Mouse (Mus musculus): ENCODE results near the gene Slk. TPM values are rescaled to one million over a fixed set of nuclear protein-coding genes. Genes with fewer than 3 reads are reported as not detected.
"Not testable (repeated sequence)": the region's sequence is repeated elsewhere in the genome, so short reads cannot be mapped to it uniquely, and the experiment has no call there.

Gene Slk
- total and polyA plus RNA-seq, 2 experiments from 2014 or later: 5.7 to 18.3 TPM

DNA sequence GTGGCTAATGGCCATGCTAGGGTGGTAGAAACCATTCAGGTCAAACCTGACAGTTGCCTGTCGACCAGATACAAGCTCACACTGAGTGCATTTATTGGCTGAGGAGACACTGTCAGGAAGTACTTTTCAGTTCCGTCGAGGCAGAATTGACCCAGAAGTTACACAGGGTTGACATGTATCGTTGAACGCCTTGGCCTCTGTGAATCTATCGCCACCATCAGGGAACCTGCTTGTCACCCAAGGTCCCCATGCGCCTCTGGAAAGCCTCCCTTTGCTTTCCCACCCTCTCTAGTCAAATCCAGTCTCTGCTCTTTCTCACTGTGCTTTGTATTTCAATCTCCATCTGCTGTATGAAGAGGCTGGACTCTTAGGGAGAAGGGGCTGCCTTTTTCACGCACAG is 13.5 kb upstream of the Slk start:
- Histone ChIP-seq H3K4me2 (ENCODE audit: low read depth, low read length) (no peak overlapping the region), H3K36me3 (ENCODE audit: insufficient read depth, low read length) (no peaks in the 10 kb centered on the region), H3K27me3 (ENCODE audit: insufficient read depth, low read length) (no peaks in the 10 kb centered on the region), H3K27ac (no peak overlapping the region), H3K4me1 (ENCODE audit: insufficient read depth, low read length) (no peaks in the 10 kb centered on the region), H3K9ac (replicated peaks; ENCODE audit: low read length) (no peak overlapping the region), H3K4me3 (ENCODE audit: low read length) (no peak overlapping the region), H3K9me3 (ENCODE audit: low read length) (no peaks in the 10 kb centered on the region)
- no peak for ATAC-seq
- TF ChIP-seq CTCF (IDR thresholded peaks at IDR 0.05; ENCODE audit: low read depth): no peak
- WGBS: 81% methylated on average over 8 of the region's 8 CpGs
- no peak for DNase-seq (ENCODE audit: low spot score)

DNA sequence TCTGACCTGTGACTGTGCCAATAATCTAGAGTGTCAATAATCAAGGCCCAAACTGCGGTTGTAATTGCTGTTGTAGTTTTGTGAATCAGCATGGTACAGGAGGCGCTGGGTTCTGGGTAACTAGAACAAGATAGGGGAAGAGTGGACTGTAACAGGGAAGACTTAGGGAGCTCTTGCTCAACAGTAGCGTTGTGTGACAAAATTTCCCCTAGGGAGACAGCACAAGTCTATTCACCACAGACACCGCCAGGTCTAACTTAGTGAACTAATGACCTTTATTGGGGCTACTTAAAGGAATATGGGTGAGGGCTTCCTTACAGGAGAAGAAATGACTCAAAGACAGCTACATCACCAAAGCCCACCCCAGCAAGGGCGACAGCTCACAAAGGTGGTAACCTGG is 9.4 kb upstream of the Slk start:
- WGBS: 95% methylated on average over 5 of the region's 5 CpGs
- H3K4me2 ChIP-seq (ENCODE audit: low read depth, low read length): no peak overlapping the region
- TF ChIP-seq CTCF (IDR thresholded peaks at IDR 0.05; ENCODE audit: low read depth): no peak

GRCm38 (mm10) chr19:47571981-47572380 is 7.5 kb upstream of the Slk start:
- 71% methylated on average over 4 of the region's 4 CpGs for WGBS
- not testable (repeated sequence) for H3K36me3 ChIP-seq (ENCODE audit: insufficient read depth, low read length); H3K9me3 ChIP-seq (ENCODE audit: low read length); H3K27me3 ChIP-seq (ENCODE audit: insufficient read depth, low read length); H3K27ac ChIP-seq; H3K4me2 ChIP-seq (ENCODE audit: low read depth, low read length); DNase-seq (ENCODE audit: low spot score); H3K4me1 ChIP-seq (ENCODE audit: insufficient read depth, low read length); H3K4me3 ChIP-seq (ENCODE audit: low read length); H3K9ac ChIP-seq (replicated peaks; ENCODE audit: low read length); ATAC-seq

More for the DNA sequence above, 9.4 kb upstream of the Slk start:
- H3K4me3 ChIP-seq (ENCODE audit: low read length): no peak overlapping the region
- H3K27me3 ChIP-seq (ENCODE audit: insufficient read depth, low read length): no peaks in the 10 kb centered on the region
- H3K9me3 ChIP-seq (ENCODE audit: low read length): no peaks in the 10 kb centered on the region
- DNase-seq (ENCODE audit: low spot score) (no peak), ATAC-seq (no peak)
- H3K27ac ChIP-seq: no peak overlapping the region
- no peaks in the 10 kb centered on the region for H3K36me3 ChIP-seq (ENCODE audit: insufficient read depth, low read length)
- no peak overlapping the region for H3K9ac ChIP-seq (replicated peaks; ENCODE audit: low read length)
- no peaks in the 10 kb centered on the region for H3K4me1 ChIP-seq (ENCODE audit: insufficient read depth, low read length)

- Histone ChIP-seq H3K27ac (no peak overlapping the region), H3K9ac (replicated peaks; ENCODE audit: low read length) (no peak overlapping the region), H3K36me3 (ENCODE audit: insufficient read depth, low read length) (no peaks in the 10 kb centered on the region), H3K4me2 (ENCODE audit: low read depth, low read length) (no peak overlapping the region), H3K9me3 (ENCODE audit: low read length) (no peaks in the 10 kb centered on the region), H3K4me3 (ENCODE audit: low read length) (no peak overlapping the region), H3K27me3 (ENCODE audit: insufficient read depth, low read length) (no peaks in the 10 kb centered on the region), H3K4me1 (ENCODE audit: insufficient read depth, low read length) (no peaks in the 10 kb centered on the region)
- no peak for DNase-seq (ENCODE audit: low spot score)
- WGBS: 85% methylated on average over 3 of the region's 3 CpGs
- TF ChIP-seq CTCF (IDR thresholded peaks at IDR 0.05; ENCODE audit: low read depth): no peak
- ATAC-seq: no peak
Observed at GRCm38 (mm10) chr19:47573718-47574117, 5.8 kb upstream of the Slk start.

GRCm38 (mm10) chr19:47578581-47579224 is 775 bp upstream of the Slk start:
- no peaks in the 10 kb centered on the region for H3K9me3 ChIP-seq (ENCODE audit: low read length)
- peak overlapping the region; percentile 90 for H3K4me3 ChIP-seq (ENCODE audit: low read length)
- no peak for DNase-seq (ENCODE audit: low spot score)
- peak overlapping the region; percentile 97 for H3K4me2 ChIP-seq (ENCODE audit: low read depth, low read length)
- no peaks in the 10 kb centered on the region for H3K27me3 ChIP-seq (ENCODE audit: insufficient read depth, low read length)
- no peak for TF ChIP-seq CTCF (IDR thresholded peaks at IDR 0.05; ENCODE audit: low read depth)
- H3K9ac ChIP-seq (replicated peaks; ENCODE audit: low read length): peak overlapping the region; percentile 93
- peaks cover 13% of the 10 kb centered on the region for H3K4me1 ChIP-seq (ENCODE audit: insufficient read depth, low read length)
- H3K27ac ChIP-seq: peak overlapping the region; percentile 92
- no peak for ATAC-seq
- no peaks in the 10 kb centered on the region for H3K36me3 ChIP-seq (ENCODE audit: insufficient read depth, low read length)
- 20% methylated on average over 13 of the region's 13 CpGs for WGBS

GRCm38 (mm10) chr19:47579788-47580631 is 532 bp downstream of the Slk start:
- H3K9me3 ChIP-seq (ENCODE audit: low read length): no peaks in the 10 kb centered on the region
- WGBS: under 1% methylated on average over 56 of the region's 96 CpGs
- no peaks in the 10 kb centered on the region for H3K36me3 ChIP-seq (ENCODE audit: insufficient read depth, low read length)
- H3K4me3 ChIP-seq (ENCODE audit: low read length): peak overlapping the region; percentile 90
- no peak for TF ChIP-seq CTCF (IDR thresholded peaks at IDR 0.05; ENCODE audit: low read depth)
- DNase-seq (ENCODE audit: low spot score) (peak; percentile 38), ATAC-seq (peak; percentile 82)
- peaks cover 13% of the 10 kb centered on the region for H3K4me1 ChIP-seq (ENCODE audit: insufficient read depth, low read length)
- H3K27me3 ChIP-seq (ENCODE audit: insufficient read depth, low read length): no peaks in the 10 kb centered on the region
- H3K27ac ChIP-seq: peak overlapping the region; percentile 92
- peak overlapping the region; percentile 97 for H3K4me2 ChIP-seq (ENCODE audit: low read depth, low read length)
- H3K9ac ChIP-seq (replicated peaks; ENCODE audit: low read length): peak overlapping the region; percentile 93

DNA sequence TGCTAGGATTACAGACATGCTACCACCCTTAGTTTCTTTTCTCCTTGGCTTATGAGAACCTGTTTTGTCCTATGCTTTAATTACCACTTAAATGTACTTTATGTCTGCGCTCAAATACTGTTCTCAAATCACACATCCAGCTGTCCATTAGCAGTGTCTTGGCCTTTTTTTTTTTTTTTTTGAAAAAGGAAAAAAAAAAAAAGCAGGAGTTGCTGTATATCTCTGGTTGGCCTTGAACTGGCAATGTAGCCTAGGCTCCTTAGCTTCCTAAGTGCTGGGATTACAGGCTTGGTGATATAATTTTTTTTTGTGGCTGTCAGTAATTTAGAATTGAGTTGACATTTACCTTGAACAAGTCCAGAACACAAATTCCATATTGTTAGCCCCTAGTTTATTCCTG is 6.3 kb downstream of the Slk start:
- Histone ChIP-seq H3K9me3 (ENCODE audit: low read length) (no peaks in the 10 kb centered on the region), H3K27ac (no peak overlapping the region), H3K4me2 (ENCODE audit: low read depth, low read length) (no peak overlapping the region), H3K4me3 (ENCODE audit: low read length) (no peak overlapping the region), H3K27me3 (ENCODE audit: insufficient read depth, low read length) (no peaks in the 10 kb centered on the region), H3K4me1 (ENCODE audit: insufficient read depth, low read length) (peaks cover 10% of the 10 kb centered on the region), H3K9ac (replicated peaks; ENCODE audit: low read length) (no peak overlapping the region), H3K36me3 (ENCODE audit: insufficient read depth, low read length) (no peaks in the 10 kb centered on the region)
- ATAC-seq (no peak), DNase-seq (ENCODE audit: low spot score) (no peak)
- no peak for TF ChIP-seq CTCF (IDR thresholded peaks at IDR 0.05; ENCODE audit: low read depth)
- WGBS: 91% methylated on average over 1 of the region's 1 CpGs
